Mouse (Mus musculus) cerebellum, adult 18-20 months (tissue): ENCODE measurements around the gene Hnrnph3.

Source experiments
- DNase-seq, 2 experiments: peaks; one replicate each; pipeline ENCODE4 v3.0.0; 2021

Gene Hnrnph3

GRCm38 (mm10) chr10:63028396-63028795 lies 4.4 kb upstream of the Hnrnph3 start:
- DNase-seq, result no peak

- DNase-seq, result no peak
These were observed 3.6 kb upstream of the Hnrnph3 start for GRCm38 (mm10) chr10:63027376-63028161.

- no peak for DNase-seq
These were observed 2.8 kb upstream of the Hnrnph3 start for GRCm38 (mm10) chr10:63026795-63027160.

- DNase-seq, result no peak
These were observed 2.3 kb upstream of the Hnrnph3 start for GRCm38 (mm10) chr10:63026156-63026794.

- DNase-seq, result no peak
These were observed 1.5 kb upstream of the Hnrnph3 start for GRCm38 (mm10) chr10:63025491-63026011.

GRCm38 (mm10) chr10:63025016-63025415 lies 999 bp upstream of the Hnrnph3 start:
- no peak for DNase-seq

- DNase-seq, result peak; percentile 77 to 81
These were observed 528 bp upstream of the Hnrnph3 start for GRCm38 (mm10) chr10:63024580-63024910.

- DNase-seq, result peak; percentile 66 to 73
These were observed 782 bp downstream of the Hnrnph3 start for GRCm38 (mm10) chr10:63023121-63023748.

- DNase-seq, result no peak
These were observed 1.4 kb downstream of the Hnrnph3 start for GRCm38 (mm10) chr10:63022541-63023120.

GRCm38 (mm10) chr10:63021702-63022101 lies 2.3 kb downstream of the Hnrnph3 start:
- no peak for DNase-seq

GRCm38 (mm10) chr10:63019304-63019703 lies 4.7 kb downstream of the Hnrnph3 start:
- DNase-seq, result no peak

GRCm38 (mm10) chr10:63014168-63014567 lies 9.8 kb downstream of the Hnrnph3 start:
- no peak for DNase-seq

GRCm38 (mm10) chr10:63013476-63013875 lies 10.5 kb downstream of the Hnrnph3 start:
- no peak for DNase-seq

- DNase-seq, result peak; percentile 50 to 63
These were observed 12.5 kb downstream of the Hnrnph3 start for GRCm38 (mm10) chr10:63011556-63011955.

GRCm38 (mm10) chr10:63010268-63010667 lies 13.7 kb downstream of the Hnrnph3 start:
- DNase-seq, result no peak

- DNase-seq, result no peak
These were observed 15.8 kb downstream of the Hnrnph3 start for GRCm38 (mm10) chr10:63008193-63008592.

- no peak for DNase-seq
These were observed 19.5 kb downstream of the Hnrnph3 start for GRCm38 (mm10) chr10:63004556-63004955.

GRCm38 (mm10) chr10:63003252-63003651 lies 20.8 kb downstream of the Hnrnph3 start:
- no peak for DNase-seq

- DNase-seq, result no peak
These were observed 23.4 kb downstream of the Hnrnph3 start for GRCm38 (mm10) chr10:63000584-63000983.

- no peak for DNase-seq
These were observed 30.0 kb downstream of the Hnrnph3 start for GRCm38 (mm10) chr10:62993991-62994390.

GRCm38 (mm10) chr10:62990636-62991035 lies 33.4 kb downstream of the Hnrnph3 start:
- no peak for DNase-seq

GRCm38 (mm10) chr10:62987341-62987740 lies 36.7 kb downstream of the Hnrnph3 start:
- no peak for DNase-seq

- peak in 1 of 2 experiments; percentile 35 for DNase-seq
These were observed 39.5 kb downstream of the Hnrnph3 start for GRCm38 (mm10) chr10:62984495-62984894.
